Mouse (Mus musculus) cortical plate, adult 2 months (tissue): ENCODE data around the gene Ptprm. TPM values are rescaled to one million over a fixed set of nuclear protein-coding genes. Genes with fewer than 3 reads are reported as not detected.
A peak's percentile ranks its signal among the peaks of the same experiment; 100 is the strongest.

ENCODE experiments used
- H3K27ac ChIP-seq: fragments of 200-500 bp; 2 replicates; pipeline ENCODE4 v1.5.1; 2012; ENCODE audit warnings: low read length, control low read depth, inconsistent platforms; ENCODE audit not compliant: insufficient read depth
- H3K4me1 ChIP-seq: fragments of 200-500 bp; 2 replicates; pipeline ENCODE4 v1.6.1; 2011; ENCODE audit warnings: low read length; ENCODE audit not compliant: control insufficient read depth, insufficient read depth
- H3K4me3 ChIP-seq: fragments of 200-500 bp; 2 replicates; pipeline ENCODE4 v1.5.1; 2011; ENCODE audit warnings: mild to moderate bottlenecking, low read length, control low read depth; ENCODE audit not compliant: insufficient read depth
- CTCF ChIP-seq: fragments of 200-500 bp; IDR thresholded peaks from 2 replicates; pipeline ENCODE4 v1.5.1; 2011; ENCODE audit warnings: mild to moderate bottlenecking, control low read depth, low read length; ENCODE audit not compliant: insufficient read depth; ENCODE audit errors: extremely low read depth
- POLR2A ChIP-seq: fragments of 200-500 bp; IDR thresholded peaks from 2 replicates; pipeline ENCODE4 v1.6.1; 2011; ENCODE audit warnings: mild to moderate bottlenecking, low read length, control low read depth; ENCODE audit not compliant: insufficient read depth; ENCODE audit errors: extremely low read depth
- polyA plus RNA-seq: library from polyadenylated mRNA; depleted of rRNA; stranded (reverse); fragments of >200 nt; gene quantifications from 2 replicates; pipeline ENCODE4 v1.2.3, GENCODE M21; 2012

Ptprm gene
- polyA plus RNA-seq, 1 experiment, result 21.8 TPM

DNA sequence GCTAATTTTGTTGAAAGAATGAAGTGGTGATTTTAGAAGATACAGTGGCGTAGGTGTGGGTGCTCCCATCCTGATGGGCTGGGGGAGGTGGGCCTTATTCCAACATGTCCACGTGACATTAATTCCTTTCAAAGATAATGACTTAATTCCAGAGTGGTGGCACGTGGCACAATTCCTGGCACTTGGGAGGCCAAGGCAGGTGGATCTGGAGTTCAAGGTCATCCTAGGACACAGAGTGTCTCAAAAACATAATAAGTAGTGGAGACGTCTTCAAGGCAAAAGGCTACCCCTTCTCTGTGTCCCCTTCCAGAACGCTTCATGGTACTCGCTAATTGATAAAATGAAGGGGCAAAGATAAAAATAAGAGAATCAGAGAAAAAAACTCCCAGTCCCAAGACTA, 7.9 kb upstream of the Ptprm start:
- Histone ChIP-seq H3K4me3 (no peak overlapping the region), H3K27ac (no peak overlapping the region), H3K4me1 (no peaks in the 10 kb centered on the region)
- no peak for TF ChIP-seq POLR2A
- TF ChIP-seq CTCF, result no peak

DNA sequence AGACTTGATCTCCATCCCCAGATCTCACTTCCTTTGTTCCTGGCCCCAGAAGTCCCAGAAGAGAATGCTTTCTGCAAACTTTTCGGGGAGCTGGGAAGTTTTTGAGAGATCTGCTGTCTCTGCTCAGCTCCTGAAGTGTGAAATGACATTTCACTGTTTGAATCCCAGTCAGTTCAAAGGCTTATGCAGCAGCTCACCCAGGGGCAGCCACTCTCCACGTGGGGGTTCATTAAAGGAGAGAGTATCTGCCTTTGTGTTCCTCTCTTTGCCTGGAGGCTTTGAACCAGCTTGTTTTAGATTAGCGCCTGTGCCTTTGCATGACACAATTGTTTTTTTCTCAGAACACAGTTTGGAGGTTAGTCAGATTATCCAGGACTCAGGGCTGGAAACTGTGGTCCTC, 6.3 kb upstream of the Ptprm start:
- Histone ChIP-seq H3K27ac (no peak overlapping the region), H3K4me3 (no peak overlapping the region), H3K4me1 (no peaks in the 10 kb centered on the region)
- TF ChIP-seq POLR2A (no peak), CTCF (no peak)

DNA sequence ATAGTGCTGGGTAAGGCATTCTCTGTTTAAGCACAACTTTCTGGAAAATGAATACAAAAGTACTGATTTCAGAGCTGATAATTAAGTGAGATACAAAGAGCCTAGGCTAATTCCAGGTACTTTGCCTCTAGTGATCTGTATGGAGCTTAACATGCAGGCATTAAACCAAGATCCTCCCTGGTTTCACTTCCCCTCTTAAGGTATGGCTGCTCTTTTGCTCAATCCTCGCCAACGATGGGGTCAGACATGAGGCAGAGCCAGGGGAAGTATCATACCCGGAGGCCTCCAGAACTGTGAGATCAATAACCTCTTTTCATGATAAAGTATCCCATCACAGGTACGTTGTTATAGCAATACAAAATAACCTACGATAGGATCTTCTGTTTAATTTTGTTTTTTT, 5.3 kb upstream of the Ptprm start:
- Histone ChIP-seq H3K27ac (no peak overlapping the region), H3K4me1 (no peaks in the 10 kb centered on the region), H3K4me3 (no peak overlapping the region)
- no peak for TF ChIP-seq POLR2A
- TF ChIP-seq CTCF, result no peak

GRCm38 (mm10) chr17:67358541-67358940, 4.3 kb upstream of the Ptprm start:
- TF ChIP-seq POLR2A (no peak), CTCF (no peak)
- no peak overlapping the region for H3K27ac ChIP-seq
- no peaks in the 10 kb centered on the region for H3K4me1 ChIP-seq
- no peak overlapping the region for H3K4me3 ChIP-seq

DNA sequence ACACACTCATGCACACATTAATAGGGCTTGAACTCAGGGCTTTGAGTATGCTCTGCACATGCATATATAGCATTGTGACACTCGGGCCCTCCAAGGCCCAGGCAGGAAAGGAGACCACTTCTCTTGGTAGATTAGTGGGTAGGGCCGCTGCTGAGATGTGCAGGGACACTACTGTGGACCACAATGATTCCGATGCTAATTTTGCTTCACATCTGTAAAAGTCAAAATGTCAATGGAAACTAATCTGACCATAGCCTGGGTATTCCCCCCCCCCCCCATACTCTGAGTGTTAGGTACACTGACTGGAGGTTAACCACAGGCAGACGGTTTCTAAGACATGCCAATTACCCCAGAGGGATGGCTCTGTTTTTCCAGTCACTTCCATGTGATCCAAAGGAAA, 2.9 kb upstream of the Ptprm start:
- TF ChIP-seq POLR2A (no peak), CTCF (no peak)
- no peaks in the 10 kb centered on the region for H3K4me1 ChIP-seq
- no peak overlapping the region for H3K4me3 ChIP-seq
- H3K27ac ChIP-seq, result no peak overlapping the region

DNA sequence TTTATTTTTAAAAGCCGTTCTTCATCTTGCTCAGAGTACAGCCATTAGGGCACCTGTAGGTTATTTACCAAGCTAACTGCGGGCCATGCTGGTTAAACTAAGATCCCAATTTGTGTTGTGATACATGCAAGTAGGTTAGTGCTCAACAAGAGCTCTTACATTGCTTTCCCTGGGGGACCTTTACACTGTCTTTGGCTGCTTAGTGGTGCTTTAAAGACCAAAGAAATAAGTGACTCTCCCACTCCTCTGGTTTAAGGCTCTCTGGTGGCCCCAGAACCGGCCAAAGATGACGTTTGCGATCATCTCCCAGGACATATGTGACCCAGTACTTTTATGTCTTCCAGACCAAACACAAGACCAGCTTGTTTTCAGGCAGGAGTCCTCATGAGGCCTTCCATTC, 994 bp upstream of the Ptprm start:
- Histone ChIP-seq H3K4me3 (peak overlapping the region; percentile 63; the same call in 1 of the 2 replicates), H3K27ac (no peak overlapping the region), H3K4me1 (0 out of 2 replicates have a peak, but pooled peaks cover 2% of the 10 kb centered on the region)
- no peak for TF ChIP-seq POLR2A
- TF ChIP-seq CTCF, result no peak

DNA sequence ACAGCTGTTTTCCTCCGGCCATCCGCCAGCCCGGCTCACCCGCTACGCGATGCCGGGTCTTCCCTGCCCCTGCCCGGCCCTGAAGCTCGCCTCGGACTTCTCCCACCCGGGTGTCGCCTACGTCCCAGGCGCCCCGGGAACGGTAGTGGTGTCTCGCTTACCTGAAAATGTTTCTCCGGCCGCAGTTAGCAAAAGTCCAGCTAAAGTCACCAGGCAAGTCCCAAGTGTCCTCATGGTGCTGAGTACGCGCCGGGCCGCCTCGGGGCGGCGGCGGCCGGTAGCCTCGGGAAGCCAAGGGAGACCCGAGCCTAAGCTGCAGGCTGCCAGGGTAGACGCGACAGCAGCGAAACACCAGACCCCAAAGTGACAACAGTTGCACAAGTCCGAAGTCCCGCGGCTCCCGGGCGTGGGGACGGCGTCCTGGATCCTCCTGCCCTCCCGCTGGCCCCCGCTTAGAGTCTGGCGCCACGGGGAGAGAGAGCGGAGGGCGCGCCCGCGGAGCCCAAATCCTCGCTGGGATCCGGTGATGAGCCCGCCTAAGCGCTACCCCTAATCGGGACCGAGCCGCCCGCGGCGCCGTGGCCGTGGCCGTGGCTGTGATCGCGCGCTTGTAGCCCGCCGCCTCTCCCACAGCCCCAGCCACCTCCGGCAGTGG, 334 bp downstream of the Ptprm start:
- 0 out of 2 replicates have a peak, but pooled peaks cover 2% of the 10 kb centered on the region for H3K4me1 ChIP-seq
- no peak for TF ChIP-seq CTCF
- TF ChIP-seq POLR2A, result no peak
- peak overlapping the region; percentile 63 for H3K4me3 ChIP-seq
- H3K27ac ChIP-seq, result peak overlapping the region; percentile 90

DNA sequence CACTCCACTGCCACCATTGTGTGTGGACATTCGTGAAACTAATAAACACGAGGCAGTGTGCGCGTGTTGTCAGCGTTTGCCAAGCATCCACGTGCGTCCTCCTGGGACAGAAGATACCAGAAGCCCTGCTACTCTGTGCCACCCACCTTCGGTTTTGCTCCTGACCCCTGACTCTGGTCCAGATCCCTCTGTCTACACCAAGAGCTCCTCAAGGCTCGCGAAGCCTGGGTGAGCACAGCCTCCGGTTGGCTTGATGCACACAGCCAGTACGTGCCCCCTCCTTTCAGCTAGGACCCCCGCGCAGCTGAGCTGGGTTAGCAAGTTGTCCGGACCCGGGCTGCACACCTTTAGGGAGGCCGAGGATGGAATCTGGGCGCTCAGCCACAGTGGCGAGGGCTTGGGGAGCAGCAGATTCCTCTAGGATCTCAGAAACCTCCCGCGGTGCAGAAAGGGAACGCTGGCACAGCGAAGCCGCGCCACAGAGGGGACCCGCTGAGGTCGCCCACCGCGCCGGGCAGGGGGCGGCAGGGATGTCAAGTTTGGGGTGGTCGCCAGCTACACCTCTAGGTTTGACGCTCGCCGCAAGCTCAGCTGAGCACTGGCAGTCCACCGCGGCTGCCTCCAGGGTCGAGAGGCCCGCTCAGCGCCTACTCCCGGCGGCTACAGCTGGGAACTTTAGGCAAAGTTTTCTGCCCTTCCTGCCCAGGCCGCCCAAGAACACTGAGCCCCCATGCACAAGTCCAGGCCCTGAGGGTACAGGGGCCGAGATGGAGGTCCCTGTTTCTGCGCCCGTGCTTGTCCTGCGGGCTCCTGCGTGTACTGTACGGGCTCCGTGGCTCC, 1.1 kb downstream of the Ptprm start:
- H3K4me1 ChIP-seq, result 0 out of 2 replicates have a peak, but pooled peaks cover 2% of the 10 kb centered on the region
- no peak for TF ChIP-seq CTCF
- no peak for TF ChIP-seq POLR2A
- peak overlapping the region; percentile 63 for H3K4me3 ChIP-seq
- peak overlapping the region; percentile 90; the same call in 1 of the 2 replicates for H3K27ac ChIP-seq

DNA sequence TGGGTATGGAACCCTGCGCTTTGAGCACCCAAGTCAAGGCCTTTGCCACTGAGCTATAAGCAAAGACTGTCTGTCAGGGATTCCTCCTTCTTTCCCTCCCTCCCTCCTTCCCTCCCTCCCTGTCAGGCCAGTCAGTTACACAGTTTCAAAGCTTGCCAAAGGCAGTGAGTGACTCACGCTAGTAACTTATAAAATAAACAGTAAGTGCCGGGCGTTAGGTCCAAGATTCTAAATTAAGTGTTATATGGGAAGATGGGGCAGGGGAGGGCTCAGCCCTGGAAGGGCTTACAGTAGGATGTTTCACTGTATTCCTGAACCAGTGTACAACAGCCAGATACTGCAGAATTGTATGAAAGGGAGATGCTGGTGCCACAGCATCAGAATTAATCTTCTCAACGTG, 2.8 kb downstream of the Ptprm start:
- Histone ChIP-seq H3K4me1 (0 out of 2 replicates have a peak, but pooled peaks cover 2% of the 10 kb centered on the region), H3K4me3 (peak overlapping the region; percentile 31; the same call in 1 of the 2 replicates), H3K27ac (no peak overlapping the region)
- TF ChIP-seq POLR2A (no peak), CTCF (no peak)
